Mouse (Mus musculus) liver, postnatal 0 days (tissue): ENCODE measurements around the gene Gm525. TPM values are rescaled to one million over a fixed set of nuclear protein-coding genes. Genes with fewer than 3 reads are reported as not detected.
A peak's percentile ranks its signal among the peaks of the same experiment; 100 is the strongest.
"Not testable (repeated sequence)": the region's sequence is repeated elsewhere in the genome, so short reads cannot be mapped to it uniquely, and the experiment has no call there.

Source experiments
- ATAC-seq: fragments of 200-750 bp; cut with Nextera tagmentation; 2 replicates; pipeline ENCODE4 v1.8.0; 2017; ENCODE audit warnings: mild to moderate bottlenecking, moderate library complexity
- DNase-seq: peaks from one replicate; pipeline ENCODE4 v3.0.0-alpha.2; 2016
- H3K27ac ChIP-seq: fragments of 300-500 bp; sonication (generic); 2 replicates; pipeline ENCODE4 v1.5.1; 2014; ENCODE audit warnings: antibody characterized with exemption, moderate library complexity, mild to moderate bottlenecking, low read depth
- H3K27me3 ChIP-seq: fragments of 300-500 bp; sonication (generic); 2 replicates; pipeline ENCODE4 v1.6.1; 2014; ENCODE audit warnings: low read length, control low read depth, mixed read lengths; ENCODE audit not compliant: insufficient read depth
- H3K36me3 ChIP-seq: fragments of 300-500 bp; sonication (generic); replicated peaks from 2 replicates; pipeline ENCODE4 v1.6.1; 2014; ENCODE audit warnings: mild to moderate bottlenecking, control low read depth, low read length, moderate library complexity, mixed read lengths; ENCODE audit not compliant: insufficient read depth
- H3K4me1 ChIP-seq: fragments of 300-500 bp; sonication (generic); 2 replicates; pipeline ENCODE4 v1.6.1; 2014; ENCODE audit warnings: antibody characterized with exemption, mild to moderate bottlenecking, control low read depth; ENCODE audit not compliant: insufficient read depth
- H3K4me2 ChIP-seq: fragments of 300-500 bp; sonication (generic); 2 replicates; pipeline ENCODE4 v1.6.1; 2014; ENCODE audit warnings: low read depth, mild to moderate bottlenecking, low read length, moderate library complexity, mixed read lengths
- H3K4me3 ChIP-seq: fragments of 300-500 bp; sonication (generic); 2 replicates; pipeline ENCODE4 v1.5.1; 2014; ENCODE audit warnings: low read depth, low read length
- H3K9ac ChIP-seq: fragments of 300-500 bp; sonication (generic); replicated peaks from 2 replicates; pipeline ENCODE4 v1.6.1; 2014; ENCODE audit warnings: mild to moderate bottlenecking, moderate library complexity
- H3K9me3 ChIP-seq: fragments of 300-500 bp; sonication (generic); 2 replicates; pipeline ENCODE4 v1.6.1; 2016; ENCODE audit warnings: mild to moderate bottlenecking, control low read depth, low read length, mixed read lengths
- CTCF ChIP-seq: sonication (generic); IDR thresholded peaks from 2 replicates; pipeline ENCODE4 v1.5.1; 2016; ENCODE audit warnings: antibody characterized with exemption, low read depth
- EP300 ChIP-seq: IDR thresholded peaks from 2 replicates; pipeline ENCODE4 v1.6.1; 2016; ENCODE audit warnings: antibody characterized with exemption, low read depth, mild to moderate bottlenecking
- WGBS: fragments of 180-500 bp; shearing (Covaris S2); extraction: QIAGEN DNeasy Blood & Tissue Kit; methylation state at CpG from one replicate; pipeline ENCODE4 v1.1.7; 2014; ENCODE audit not compliant: insufficient replicate concordance; 5-methylcytosine and 5-hydroxymethylcytosine counted together
- polyA plus RNA-seq: library from polyadenylated mRNA; unstranded; fragments of >200 nt; fragmentation: Nextera tagmentation; extraction: Ambion mirVana; gene quantifications from 2 replicates; pipeline ENCODE4 v1.2.1, GENCODE M21; 2015

The Gm525 gene
- polyA plus RNA-seq, 1 experiment from 2014 or later = 0.39 TPM

GRCm38 (mm10) chr11:89074783-89075413, 1.3 kb downstream of the Gm525 start:
- Histone ChIP-seq H3K4me3 (no peak overlapping the region), H3K4me1 (0 out of 2 replicates have a peak, but pooled peaks cover 9% of the 10 kb centered on the region), H3K27me3 (no peaks in the 10 kb centered on the region), H3K36me3 (no peaks in the 10 kb centered on the region), H3K4me2 (no peak overlapping the region), H3K9ac (no peak overlapping the region), H3K27ac (no peak overlapping the region), H3K9me3 (no peaks in the 10 kb centered on the region)
- ATAC-seq = no peak
- TF ChIP-seq EP300 (no peak), CTCF (no peak)
- 77% methylated on average over 19 of the region's 19 CpGs for WGBS
- DNase-seq = no peak

GRCm38 (mm10) chr11:89076370-89076821, 2.8 kb downstream of the Gm525 start:
- ATAC-seq (peak; percentile 24; the same call in 1 of the 2 replicates), DNase-seq (no peak)
- Histone ChIP-seq H3K9ac (no peak overlapping the region), H3K27me3 (no peaks in the 10 kb centered on the region), H3K27ac (peak overlapping the region; percentile 76; the same call in 1 of the 2 replicates), H3K9me3 (no peaks in the 10 kb centered on the region), H3K36me3 (no peaks in the 10 kb centered on the region), H3K4me2 (no peak overlapping the region), H3K4me3 (no peak overlapping the region), H3K4me1 (0 out of 2 replicates have a peak, but pooled peaks cover 9% of the 10 kb centered on the region)
- 51% methylated on average over 4 of the region's 4 CpGs for WGBS
- TF ChIP-seq EP300 = no peak; the same call in 1 of the 2 replicates
- TF ChIP-seq CTCF = peak; percentile 26; the same call in 1 of the 2 replicates

GRCm38 (mm10) chr11:89077601-89078000, 4.0 kb downstream of the Gm525 start:
- no peak for TF ChIP-seq CTCF
- Histone ChIP-seq H3K4me2 (no peak overlapping the region), H3K9ac (no peak overlapping the region), H3K9me3 (no peaks in the 10 kb centered on the region), H3K4me1 (0 out of 2 replicates have a peak, but pooled peaks cover 9% of the 10 kb centered on the region), H3K27ac (peak overlapping the region; percentile 76), H3K4me3 (no peak overlapping the region), H3K27me3 (no peaks in the 10 kb centered on the region), H3K36me3 (no peaks in the 10 kb centered on the region)
- DNase-seq (peak; percentile 31), ATAC-seq (peak; percentile 32; the same call in 1 of the 2 replicates)
- 59% methylated on average over 8 of the region's 8 CpGs for WGBS

GRCm38 (mm10) chr11:89078305-89078704, 4.7 kb downstream of the Gm525 start:
- Histone ChIP-seq H3K9me3 (no peaks in the 10 kb centered on the region), H3K4me1 (0 out of 2 replicates have a peak, but pooled peaks cover 9% of the 10 kb centered on the region), H3K27ac (peak overlapping the region; percentile 76), H3K9ac (no peak overlapping the region), H3K4me2 (no peak overlapping the region), H3K36me3 (no peaks in the 10 kb centered on the region), H3K4me3 (no peak overlapping the region), H3K27me3 (no peaks in the 10 kb centered on the region)
- 57% methylated on average over 3 of the region's 3 CpGs for WGBS
- ATAC-seq (peak; percentile 80), DNase-seq (peak; percentile 37)
- TF ChIP-seq CTCF (no peak), EP300 (no peak)

GRCm38 (mm10) chr11:89078996-89079680, 5.5 kb downstream of the Gm525 start:
- peak; percentile 57 for ATAC-seq
- no peak overlapping the region for H3K9ac ChIP-seq
- H3K4me3 ChIP-seq = no peak overlapping the region
- 0 out of 2 replicates have a peak, but pooled peaks cover 9% of the 10 kb centered on the region for H3K4me1 ChIP-seq
- no peaks in the 10 kb centered on the region for H3K27me3 ChIP-seq
- H3K9me3 ChIP-seq = no peaks in the 10 kb centered on the region
- H3K36me3 ChIP-seq = no peaks in the 10 kb centered on the region
- 36% methylated on average over 16 of the region's 16 CpGs for WGBS
- peak; percentile 39 for DNase-seq
- peak overlapping the region; percentile 76 for H3K27ac ChIP-seq
- H3K4me2 ChIP-seq = no peak overlapping the region
- TF ChIP-seq CTCF = no peak

- not testable (repeated sequence) for H3K4me3 ChIP-seq, H3K27ac ChIP-seq, DNase-seq, H3K27me3 ChIP-seq, H3K4me1 ChIP-seq, H3K4me2 ChIP-seq, H3K9me3 ChIP-seq, H3K9ac ChIP-seq, H3K36me3 ChIP-seq, ATAC-seq
- 68% methylated on average over 5 of the region's 5 CpGs for whole genome bisulfite sequencing
These were observed 8.3 kb downstream of the Gm525 start for GRCm38 (mm10) chr11:89081906-89082305.

GRCm38 (mm10) chr11:89082691-89083090, 9.1 kb downstream of the Gm525 start:
- H3K36me3 ChIP-seq, DNase-seq, H3K4me1 ChIP-seq, H3K4me3 ChIP-seq, ATAC-seq, H3K4me2 ChIP-seq, H3K27ac ChIP-seq, H3K9ac ChIP-seq, H3K9me3 ChIP-seq, H3K27me3 ChIP-seq: not testable (repeated sequence)
- 75% methylated on average over 3 of the region's 3 CpGs for WGBS
